Mouse (Mus musculus) midbrain, embryonic 11.5 days (tissue): ENCODE data around the gene Phox2a. TPM values are rescaled to one million over a fixed set of nuclear protein-coding genes. Genes with fewer than 3 reads are reported as not detected.

ENCODE experiments used
- ATAC-seq: fragments of 200-750 bp; cut with Nextera tagmentation; 2 replicates; pipeline ENCODE4 v1.8.0; 2017; ENCODE audit warnings: moderate TSS enrichment, moderate library complexity; ENCODE audit not compliant: low FRiP score
- DNase-seq: peaks from one replicate; pipeline ENCODE4 v3.0.0; 2015; ENCODE audit warnings: low spot score; ENCODE audit errors: missing footprints
- H3K27ac ChIP-seq: fragments of 300-500 bp; sonication (generic); 2 replicates; pipeline ENCODE4 v1.5.1; 2014; ENCODE audit warnings: low read depth, low read length
- H3K27me3 ChIP-seq: fragments of 300-500 bp; sonication (generic); 2 replicates; pipeline ENCODE4 v1.6.1; 2014; ENCODE audit warnings: mild to moderate bottlenecking, low read length, moderate library complexity, mixed read lengths; ENCODE audit not compliant: control insufficient read depth, insufficient read depth
- H3K36me3 ChIP-seq: fragments of 300-500 bp; sonication (generic); 2 replicates; pipeline ENCODE4 v1.6.1; 2014; ENCODE audit warnings: mild to moderate bottlenecking, low read length, moderate library complexity, mixed read lengths; ENCODE audit not compliant: control insufficient read depth, insufficient read depth
- H3K4me1 ChIP-seq: fragments of 300-500 bp; sonication (generic); 2 replicates; pipeline ENCODE4 v1.6.1; 2014; ENCODE audit warnings: low read length; ENCODE audit not compliant: control insufficient read depth, insufficient read depth
- H3K4me2 ChIP-seq: fragments of 300-500 bp; sonication (generic); 2 replicates; pipeline ENCODE4 v1.6.1; 2014; ENCODE audit warnings: mild to moderate bottlenecking, moderate library complexity
- H3K4me3 ChIP-seq: fragments of 300-500 bp; sonication (generic); 2 replicates; pipeline ENCODE4 v1.5.1; 2014; ENCODE audit warnings: low read depth, low read length
- H3K9ac ChIP-seq: fragments of 300-500 bp; sonication (generic); 2 replicates; pipeline ENCODE4 v1.6.1; 2014; ENCODE audit warnings: low read length
- H3K9me3 ChIP-seq: fragments of 300-500 bp; sonication (generic); 2 replicates; pipeline ENCODE4 v1.6.1; 2016; ENCODE audit warnings: low read length; ENCODE audit not compliant: control insufficient read depth
- WGBS: fragments of 180-500 bp; shearing (Covaris S2); extraction: QIAGEN DNeasy Blood & Tissue Kit; methylation state at CpG from one replicate; pipeline ENCODE4 v1.1.7; 2014; 5-methylcytosine and 5-hydroxymethylcytosine counted together
- polyA plus RNA-seq: library from polyadenylated mRNA; unstranded; fragments of >200 nt; fragmentation: Nextera tagmentation; extraction: Ambion mirVana; gene quantifications from 2 replicates; pipeline ENCODE4 v1.2.1, GENCODE M21; 2014

Gene Phox2a
- polyA plus RNA-seq, 1 experiment from 2014 or later = 1.1 TPM

- Histone ChIP-seq H3K27me3 (no peaks in the 10 kb centered on the region), H3K4me2 (no peak within 1 kb of the TSS), H3K9me3 (no peaks in the 10 kb centered on the region), H3K4me1 (peaks cover 9% of the 10 kb centered on the region; the same call in 1 of the 2 replicates), H3K36me3 (no peaks in the 10 kb centered on the region), H3K9ac (no peak within 1 kb of the TSS), H3K4me3 (no peak within 1 kb of the TSS), H3K27ac (no peak within 1 kb of the TSS)
- ATAC-seq (no peak), DNase-seq (no peak)
- WGBS = 85% methylated on average over 2 of the region's 2 CpGs
Measured at GRCm38 (mm10) chr7:101870629-101871028, 52.5 kb downstream of the Phox2a start, which contains the start of gene Folr1. TSS of gene Folr1 (minus strand) at chr7:101870788.

GRCm38 (mm10) chr7:101871296-101871695, 53.2 kb downstream of the Phox2a start:
- no peak overlapping the region for H3K4me2 ChIP-seq
- 88% methylated on average over 3 of the region's 3 CpGs for WGBS
- H3K9ac ChIP-seq = no peak overlapping the region
- H3K9me3 ChIP-seq = no peaks in the 10 kb centered on the region
- no peak overlapping the region for H3K27ac ChIP-seq
- peaks cover 9% of the 10 kb centered on the region; the same call in 1 of the 2 replicates for H3K4me1 ChIP-seq
- H3K4me3 ChIP-seq = no peak overlapping the region
- H3K36me3 ChIP-seq = no peaks in the 10 kb centered on the region
- DNase-seq (no peak), ATAC-seq (no peak)
- no peaks in the 10 kb centered on the region for H3K27me3 ChIP-seq

Other genes with a start within 250 kb of the Phox2a start
- gene Art2b, start 232.7 kb upstream of the Phox2a start, polyA plus RNA-seq = not detected in 2 replicates
- gene Clpb, start 154.7 kb upstream of the Phox2a start, polyA plus RNA-seq = 33.6 and 38.8 TPM in 2 replicates
- gene Inppl1, start 19.9 kb downstream of the Phox2a start, polyA plus RNA-seq = 33.9 and 35.5 TPM in 2 replicates
- 1.5 and 1.7 TPM in 2 replicates for gene Folr2, start 38.9 kb downstream of the Phox2a start, polyA plus RNA-seq
- gene Anapc15, start 45.4 kb downstream of the Phox2a start, polyA plus RNA-seq = 80.6 and 87.8 TPM in 2 replicates
- gene Folr1, start 52.5 kb downstream of the Phox2a start, polyA plus RNA-seq = 11.6 and 12.4 TPM in 2 replicates
- 120 and 132 TPM in 2 replicates for gene Lamtor1, start 87.6 kb downstream of the Phox2a start, polyA plus RNA-seq
- 0.19 and 0.59 TPM in 2 replicates for gene Tomt, start 88.0 kb downstream of the Phox2a start, polyA plus RNA-seq
- 8.3 and 10.2 TPM in 2 replicates for gene Lrrc51, start 115.6 kb downstream of the Phox2a start, polyA plus RNA-seq
- 91.7 and 94.9 TPM in 2 replicates for gene Numa1, start 115.8 kb downstream of the Phox2a start, polyA plus RNA-seq
- gene Il18bp, start 200.4 kb downstream of the Phox2a start, polyA plus RNA-seq = 2.3 and 3.4 TPM in 2 replicates
- 28.3 and 29.7 TPM in 2 replicates for gene Rnf121, start 247.2 kb downstream of the Phox2a start, polyA plus RNA-seq
- 22.6 and 23.7 TPM in 2 replicates for gene Xndc1, start 247.2 kb downstream of the Phox2a start, polyA plus RNA-seq
- gene Xntrpc, start 247.4 kb downstream of the Phox2a start, polyA plus RNA-seq = 1.2 TPM in 2 replicates